Mouse (Mus musculus) embryonic fibroblast, embryonic 13.5 days (primary cell): ENCODE results near the gene Jph2. TPM values are rescaled to one million over a fixed set of nuclear protein-coding genes. Genes with fewer than 3 reads are reported as not detected.

Source experiments
- H3K27ac ChIP-seq: 2 replicates; pipeline ENCODE4 v1.5.1; 2012; ENCODE audit warnings: low read length, control low read depth, inconsistent platforms; ENCODE audit not compliant: insufficient read depth
- H3K4me1 ChIP-seq: 2 replicates; pipeline ENCODE4 v1.6.1; 2011; ENCODE audit warnings: low read length; ENCODE audit not compliant: control insufficient read depth, insufficient read depth
- H3K4me3 ChIP-seq: 2 replicates; pipeline ENCODE4 v1.5.1; 2011; ENCODE audit warnings: mild to moderate bottlenecking, control low read depth, low read length; ENCODE audit not compliant: insufficient read depth
- CTCF ChIP-seq: IDR thresholded peaks from 2 replicates; pipeline ENCODE4 v1.5.1; 2011; ENCODE audit warnings: mild to moderate bottlenecking, control low read depth, low read length, moderate library complexity, borderline replicate concordance; ENCODE audit not compliant: insufficient read depth
- POLR2A ChIP-seq: IDR thresholded peaks from 2 replicates; pipeline ENCODE4 v1.6.1; 2011; ENCODE audit warnings: low read depth, mild to moderate bottlenecking, control low read depth, low read length, moderate library complexity
- polyA plus RNA-seq: library from polyadenylated mRNA; stranded (reverse); fragments of >200 nt; gene quantifications from 2 replicates; pipeline ENCODE4 v1.2.4, GENCODE M21; 2011; ENCODE audit warnings: low read depth; ENCODE audit not compliant: missing spikeins, insufficient read length

The Jph2 gene
- polyA plus RNA-seq, 1 experiment: 33.0 TPM

GRCm38 (mm10) chr2:163331423-163331822, 66.4 kb downstream of the Jph2 start:
- no peak overlapping the region for H3K4me3 ChIP-seq
- no peak overlapping the region for H3K27ac ChIP-seq
- H3K4me1 ChIP-seq: no peaks in the 10 kb centered on the region
- TF ChIP-seq POLR2A (no peak), CTCF (no peak)

- Histone ChIP-seq H3K4me1 (no peaks in the 10 kb centered on the region), H3K4me3 (no peak overlapping the region), H3K27ac (no peak overlapping the region)
- TF ChIP-seq POLR2A: no peak
- no peak for TF ChIP-seq CTCF
These were observed 67.1 kb downstream of the Jph2 start for GRCm38 (mm10) chr2:163330742-163331141.

GRCm38 (mm10) chr2:163323163-163323562, 74.6 kb downstream of the Jph2 start:
- Histone ChIP-seq H3K4me3 (no peak overlapping the region), H3K4me1 (no peaks in the 10 kb centered on the region), H3K27ac (no peak overlapping the region)
- TF ChIP-seq POLR2A (no peak), CTCF (no peak)

GRCm38 (mm10) chr2:163318777-163319176, 79.0 kb downstream of the Jph2 start:
- TF ChIP-seq POLR2A (no peak), CTCF (no peak)
- Histone ChIP-seq H3K27ac (no peak overlapping the region), H3K4me1 (no peaks in the 10 kb centered on the region), H3K4me3 (no peak overlapping the region)

GRCm38 (mm10) chr2:163317281-163317680, 80.5 kb downstream of the Jph2 start:
- TF ChIP-seq POLR2A (no peak), CTCF (no peak)
- Histone ChIP-seq H3K27ac (no peak overlapping the region), H3K4me1 (no peaks in the 10 kb centered on the region)

GRCm38 (mm10) chr2:163310163-163310688, 87.6 kb downstream of the Jph2 start:
- Histone ChIP-seq H3K4me3 (no peak overlapping the region), H3K27ac (no peak overlapping the region), H3K4me1 (no peaks in the 10 kb centered on the region)
- TF ChIP-seq CTCF: no peak; the same call in 1 of the 2 replicates
- TF ChIP-seq POLR2A: no peak

More at GRCm38 (mm10) chr2:163317281-163317680, 80.5 kb downstream of the Jph2 start:
- no peak overlapping the region for H3K4me3 ChIP-seq

- no peak overlapping the region for H3K27ac ChIP-seq
- H3K4me3 ChIP-seq: no peak overlapping the region
- TF ChIP-seq CTCF: no peak
- TF ChIP-seq POLR2A: no peak
- no peaks in the 10 kb centered on the region for H3K4me1 ChIP-seq
These were observed 88.4 kb downstream of the Jph2 start for GRCm38 (mm10) chr2:163309376-163309775.

- no peak overlapping the region for H3K27ac ChIP-seq
- no peak overlapping the region for H3K4me3 ChIP-seq
- TF ChIP-seq CTCF (no peak), POLR2A (no peak)
- H3K4me1 ChIP-seq: no peaks in the 10 kb centered on the region
These were observed 94.8 kb downstream of the Jph2 start for GRCm38 (mm10) chr2:163303037-163303436.

- TF ChIP-seq POLR2A: no peak
- peak; percentile 30; the same call in 1 of the 2 replicates for TF ChIP-seq CTCF
- Histone ChIP-seq H3K4me3 (no peak overlapping the region), H3K27ac (no peak overlapping the region), H3K4me1 (no peaks in the 10 kb centered on the region)
These were observed 96.2 kb downstream of the Jph2 start for GRCm38 (mm10) chr2:163301641-163302040.

GRCm38 (mm10) chr2:163300069-163301060, 97.4 kb downstream of the Jph2 start:
- Histone ChIP-seq H3K27ac (no peak overlapping the region), H3K4me1 (no peaks in the 10 kb centered on the region), H3K4me3 (no peak overlapping the region)
- TF ChIP-seq POLR2A (no peak), CTCF (no peak)
